Mouse (Mus musculus): ENCODE data around the gene Mtmr12. TPM values are rescaled to one million over a fixed set of nuclear protein-coding genes. Genes with fewer than 3 reads are reported as not detected.
"Not testable (repeated sequence)": the region's sequence is repeated elsewhere in the genome, so short reads cannot be mapped to it uniquely, and the experiment has no call there.

Mtmr12 gene
- total RNA-seq, 1 experiment = 14.8 TPM

DNA sequence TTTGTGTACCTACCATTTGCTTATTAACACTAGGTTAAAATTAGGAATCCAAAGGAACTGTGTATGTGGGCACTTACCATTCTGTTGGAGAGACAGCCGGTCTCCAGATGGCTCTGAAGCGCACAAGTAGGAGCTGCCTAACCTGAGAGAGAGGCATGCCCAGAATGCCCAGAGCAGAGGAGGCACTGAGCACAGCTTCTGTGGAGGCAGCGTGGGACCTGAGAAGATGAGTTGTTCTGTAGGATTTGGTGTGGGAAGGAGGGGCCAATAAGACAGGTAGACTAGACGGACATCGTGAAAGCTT, 10.5 kb downstream of the Mtmr12 start:
- no peak overlapping the region for H3K9ac ChIP-seq (ENCODE audit: insufficient read depth, low read depth, low read length, poor library complexity, severe bottlenecking)
- no peak overlapping the region for H3K27ac ChIP-seq (ENCODE audit: insufficient read depth, low read depth, low read length, poor library complexity, severe bottlenecking)
- H3K4me1 ChIP-seq (ENCODE audit: control insufficient read depth in 2 of 2, insufficient read depth in 2 of 2, low read length in 2 of 2, poor library complexity in 1 of 2) = peaks cover 11 to 19% of the 10 kb centered on the region in 2 experiments
- in situ Hi-C loops (cut with MboI; ENCODE audit: low sequenced_read_pairs in 2 of 2, unreplicated experiment in 2 of 2) = no loop called here
- H3K36me3 ChIP-seq (ENCODE audit: control insufficient read depth, insufficient read depth, low read length, poor library complexity, severe bottlenecking) = peaks cover 2% of the 10 kb centered on the region; the same call in 1 of the 2 replicates
- no peak for TF ChIP-seq ZNF384 (IDR thresholded peaks at IDR 0.05; ENCODE audit: low read depth, low read length)
- TF ChIP-seq MAFK (IDR thresholded peaks at IDR 0.05; ENCODE audit: insufficient read depth, low read depth, low read length) = no peak
- TF ChIP-seq HCFC1 (IDR thresholded peaks at IDR 0.05; ENCODE audit: borderline replicate concordance, insufficient read depth, low read length) = no peak
- no peak for TF ChIP-seq ZC3H11A (IDR thresholded peaks at IDR 0.05; ENCODE audit: borderline replicate concordance, low read depth, low read length)
- TF ChIP-seq CHD2 (IDR thresholded peaks at IDR 0.05; ENCODE audit: low read depth, low read length) = no peak
- DNase-seq (ENCODE audit: low read depth, low spot score) = no peak
- H3K4me3 ChIP-seq (ENCODE audit: insufficient read depth in 1 of 2, low read depth in 1 of 2, low read length in 2 of 2, poor library complexity in 1 of 2, severe bottlenecking in 1 of 2) = no peak overlapping the region
- no peaks in the 10 kb centered on the region for H3K9me3 ChIP-seq (ENCODE audit: control insufficient read depth, insufficient read depth, low read depth, low read length)

DNA sequence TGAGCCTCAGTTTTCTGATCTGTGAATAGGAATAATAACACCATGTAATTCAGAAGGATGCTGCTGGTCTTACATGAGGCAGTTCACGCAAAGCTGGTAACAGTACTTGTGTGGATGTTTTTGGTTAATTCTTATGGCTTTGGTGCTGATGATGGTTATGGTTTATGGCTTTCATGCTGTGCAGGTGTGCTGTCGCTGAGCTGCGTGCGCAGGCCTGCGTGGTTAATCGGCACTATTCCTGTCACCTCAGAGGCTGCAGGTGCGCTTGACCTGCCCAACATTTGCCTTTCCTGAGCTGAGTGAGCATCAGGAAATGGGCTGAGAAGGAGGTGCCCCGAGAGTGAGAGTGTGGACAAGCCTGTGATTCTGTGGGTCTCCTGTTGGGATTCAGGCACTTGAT, 11.3 kb downstream of the Mtmr12 start:
- in situ Hi-C loops (cut with MboI; ENCODE audit: low sequenced_read_pairs in 2 of 2, unreplicated experiment in 2 of 2) = no loop called here
- no peak overlapping the region for H3K27ac ChIP-seq (ENCODE audit: insufficient read depth, low read depth, low read length, poor library complexity, severe bottlenecking)
- no peak overlapping the region for H3K9ac ChIP-seq (ENCODE audit: insufficient read depth, low read depth, low read length, poor library complexity, severe bottlenecking)
- peaks cover 2% of the 10 kb centered on the region; the same call in 1 of the 2 replicates for H3K36me3 ChIP-seq (ENCODE audit: control insufficient read depth, insufficient read depth, low read length, poor library complexity, severe bottlenecking)
- no peak for DNase-seq (ENCODE audit: low read depth, low spot score)
- no peak for TF ChIP-seq ZC3H11A (IDR thresholded peaks at IDR 0.05; ENCODE audit: borderline replicate concordance, low read depth, low read length)
- TF ChIP-seq MAFK (IDR thresholded peaks at IDR 0.05; ENCODE audit: insufficient read depth, low read depth, low read length) = no peak
- no peak for TF ChIP-seq HCFC1 (IDR thresholded peaks at IDR 0.05; ENCODE audit: borderline replicate concordance, insufficient read depth, low read length)
- no peak for TF ChIP-seq ZNF384 (IDR thresholded peaks at IDR 0.05; ENCODE audit: low read depth, low read length)
- no peak for TF ChIP-seq CHD2 (IDR thresholded peaks at IDR 0.05; ENCODE audit: low read depth, low read length)
- no peak overlapping the region for H3K4me3 ChIP-seq (ENCODE audit: insufficient read depth in 1 of 2, low read depth in 1 of 2, low read length in 2 of 2, poor library complexity in 1 of 2, severe bottlenecking in 1 of 2)
- peaks cover 11 to 22% of the 10 kb centered on the region in 2 experiments for H3K4me1 ChIP-seq (ENCODE audit: control insufficient read depth in 2 of 2, insufficient read depth in 2 of 2, low read length in 2 of 2, poor library complexity in 1 of 2)
- no peaks in the 10 kb centered on the region for H3K9me3 ChIP-seq (ENCODE audit: control insufficient read depth, insufficient read depth, low read depth, low read length)

DNA sequence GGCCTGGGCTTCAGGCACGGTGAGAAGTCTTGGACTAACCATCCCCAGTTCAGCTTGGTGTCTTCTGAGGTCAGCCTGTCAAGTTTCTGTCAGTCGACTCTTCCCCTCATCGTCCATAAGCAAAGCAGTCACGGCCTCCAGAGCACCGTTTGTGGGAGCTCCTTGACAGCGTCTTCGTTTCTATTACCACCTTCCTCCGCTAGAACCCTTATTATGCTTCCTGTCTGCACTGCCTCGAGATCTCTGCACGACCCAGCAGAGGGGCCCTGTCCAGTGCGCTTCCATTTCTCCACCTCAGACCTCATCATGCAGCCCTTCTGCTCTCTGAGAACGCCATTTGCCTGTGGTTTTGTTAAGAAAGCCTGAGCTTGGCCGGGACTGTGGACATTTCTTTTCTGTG, 12.0 kb downstream of the Mtmr12 start:
- Histone ChIP-seq H3K9ac (ENCODE audit: insufficient read depth, low read depth, low read length, poor library complexity, severe bottlenecking) (no peak overlapping the region), H3K4me1 (ENCODE audit: control insufficient read depth in 2 of 2, insufficient read depth in 2 of 2, low read length in 2 of 2, poor library complexity in 1 of 2) (peaks cover 9 to 19% of the 10 kb centered on the region in 2 experiments), H3K4me3 (ENCODE audit: insufficient read depth in 1 of 2, low read depth in 1 of 2, low read length in 2 of 2, poor library complexity in 1 of 2, severe bottlenecking in 1 of 2) (no peak overlapping the region), H3K27ac (ENCODE audit: insufficient read depth, low read depth, low read length, poor library complexity, severe bottlenecking) (no peak overlapping the region), H3K36me3 (ENCODE audit: control insufficient read depth, insufficient read depth, low read length, poor library complexity, severe bottlenecking) (no peaks in the 10 kb centered on the region; the same call in 1 of the 2 replicates), H3K9me3 (ENCODE audit: control insufficient read depth, insufficient read depth, low read depth, low read length) (no peaks in the 10 kb centered on the region)
- DNase-seq (ENCODE audit: low read depth, low spot score) = no peak
- TF ChIP-seq ZNF384 (IDR thresholded peaks at IDR 0.05; ENCODE audit: low read depth, low read length) (no peak), HCFC1 (IDR thresholded peaks at IDR 0.05; ENCODE audit: borderline replicate concordance, insufficient read depth, low read length) (no peak), ZC3H11A (IDR thresholded peaks at IDR 0.05; ENCODE audit: borderline replicate concordance, low read depth, low read length) (no peak), MAFK (IDR thresholded peaks at IDR 0.05; ENCODE audit: insufficient read depth, low read depth, low read length) (no peak), CHD2 (IDR thresholded peaks at IDR 0.05; ENCODE audit: low read depth, low read length) (no peak)
- in situ Hi-C loops (cut with MboI; ENCODE audit: low sequenced_read_pairs in 2 of 2, unreplicated experiment in 2 of 2) = no loop called here

DNA sequence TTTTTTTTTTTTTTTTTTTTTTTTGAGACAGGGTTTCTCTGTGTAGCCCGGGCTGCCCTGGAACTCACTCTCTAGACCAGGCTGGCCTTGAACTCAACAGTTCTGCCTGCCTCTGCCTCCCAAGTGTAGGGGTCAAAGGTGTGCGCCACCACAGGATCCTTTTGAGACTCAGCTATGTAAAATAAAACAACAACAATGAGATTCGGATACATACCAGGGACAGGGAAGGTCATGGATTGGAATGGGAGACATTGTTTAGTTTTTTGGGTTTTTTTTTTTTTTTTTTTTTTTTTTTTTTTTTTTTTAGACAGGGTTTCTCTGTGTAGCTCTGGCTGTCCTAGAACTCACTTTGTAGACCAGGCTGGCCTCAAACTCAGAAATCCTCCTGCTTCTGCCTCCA, 12.5 kb downstream of the Mtmr12 start:
- H3K36me3 ChIP-seq (ENCODE audit: control insufficient read depth, insufficient read depth, low read length, poor library complexity, severe bottlenecking); H3K4me3 ChIP-seq (ENCODE audit: insufficient read depth in 1 of 2, low read depth in 1 of 2, low read length in 2 of 2, poor library complexity in 1 of 2, severe bottlenecking in 1 of 2); H3K9ac ChIP-seq (ENCODE audit: insufficient read depth, low read depth, low read length, poor library complexity, severe bottlenecking); in situ Hi-C loops (cut with MboI; ENCODE audit: low sequenced_read_pairs in 2 of 2, unreplicated experiment in 2 of 2); H3K27ac ChIP-seq (ENCODE audit: insufficient read depth, low read depth, low read length, poor library complexity, severe bottlenecking); H3K9me3 ChIP-seq (ENCODE audit: control insufficient read depth, insufficient read depth, low read depth, low read length); DNase-seq (ENCODE audit: low read depth, low spot score): not testable (repeated sequence)
- peaks cover 12 to 16% of the 10 kb centered on the region in 2 experiments for H3K4me1 ChIP-seq (ENCODE audit: control insufficient read depth in 2 of 2, insufficient read depth in 2 of 2, low read length in 2 of 2, poor library complexity in 1 of 2)
- peak; percentile 81 for TF ChIP-seq ZNF384 (IDR thresholded peaks at IDR 0.05; ENCODE audit: low read depth, low read length)

DNA sequence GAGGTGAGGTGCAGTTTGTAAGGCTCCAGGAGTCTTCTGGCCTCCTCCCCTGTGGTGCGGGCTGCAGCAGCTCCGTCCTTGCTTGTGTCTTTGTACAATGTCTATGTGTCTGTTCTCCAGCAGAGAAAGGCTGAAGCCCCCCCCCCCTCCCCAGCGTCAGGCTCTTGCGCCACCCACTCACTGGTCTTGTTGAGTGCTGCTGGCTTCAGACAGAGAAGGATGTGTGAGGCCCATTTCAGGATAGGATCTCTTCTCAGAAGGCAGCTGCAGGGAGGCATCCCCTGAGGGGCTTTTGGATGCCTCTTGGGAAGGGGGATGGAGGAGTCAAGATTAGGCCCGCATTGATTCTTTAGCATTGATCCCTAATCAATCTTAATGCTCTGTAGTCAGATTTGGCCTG, 13.0 kb downstream of the Mtmr12 start:
- Histone ChIP-seq H3K27ac (ENCODE audit: insufficient read depth, low read depth, low read length, poor library complexity, severe bottlenecking) (no peak overlapping the region; the same call in 1 of the 2 replicates), H3K9me3 (ENCODE audit: control insufficient read depth, insufficient read depth, low read depth, low read length) (no peaks in the 10 kb centered on the region), H3K4me3 (ENCODE audit: insufficient read depth in 1 of 2, low read depth in 1 of 2, low read length in 2 of 2, poor library complexity in 1 of 2, severe bottlenecking in 1 of 2) (no peak overlapping the region), H3K36me3 (ENCODE audit: control insufficient read depth, insufficient read depth, low read length, poor library complexity, severe bottlenecking) (no peaks in the 10 kb centered on the region), H3K9ac (ENCODE audit: insufficient read depth, low read depth, low read length, poor library complexity, severe bottlenecking) (no peak overlapping the region), H3K4me1 (ENCODE audit: control insufficient read depth in 2 of 2, insufficient read depth in 2 of 2, low read length in 2 of 2, poor library complexity in 1 of 2) (peaks cover 7 to 16% of the 10 kb centered on the region in 2 experiments)
- TF ChIP-seq ZC3H11A (IDR thresholded peaks at IDR 0.05; ENCODE audit: borderline replicate concordance, low read depth, low read length) = no peak
- TF ChIP-seq ZNF384 (IDR thresholded peaks at IDR 0.05; ENCODE audit: low read depth, low read length) = no peak
- TF ChIP-seq MAFK (IDR thresholded peaks at IDR 0.05; ENCODE audit: insufficient read depth, low read depth, low read length) = no peak
- no peak for TF ChIP-seq CHD2 (IDR thresholded peaks at IDR 0.05; ENCODE audit: low read depth, low read length)
- no peak for TF ChIP-seq HCFC1 (IDR thresholded peaks at IDR 0.05; ENCODE audit: borderline replicate concordance, insufficient read depth, low read length)
- no peak for DNase-seq (ENCODE audit: low read depth, low spot score)
- in situ Hi-C loops (cut with MboI; ENCODE audit: low sequenced_read_pairs in 2 of 2, unreplicated experiment in 2 of 2) = no loop called here

Data from ES-E14 (cell line).